Mouse (Mus musculus) hindbrain, embryonic 14.5 days (tissue): ENCODE measurements around the gene Actl10. TPM values are rescaled to one million over a fixed set of nuclear protein-coding genes. Genes with fewer than 3 reads are reported as not detected.

Source experiments
- ATAC-seq: fragments of 200-750 bp; cut with Nextera tagmentation; 2 replicates; pipeline ENCODE4 v1.8.0; 2017; ENCODE audit warnings: moderate number of reproducible peaks, mild to moderate bottlenecking, moderate TSS enrichment, moderate library complexity; ENCODE audit not compliant: low FRiP score
- DNase-seq: peaks from one replicate; pipeline ENCODE4 v3.0.0-alpha.2; 2015; ENCODE audit warnings: low spot score
- H3K27ac ChIP-seq: fragments of 300-500 bp; sonication (generic); 2 replicates; pipeline ENCODE4 v1.5.1; 2014; ENCODE audit warnings: mild to moderate bottlenecking, moderate library complexity
- H3K27me3 ChIP-seq: fragments of 300-500 bp; sonication (generic); 2 replicates; pipeline ENCODE4 v1.6.1; 2014; ENCODE audit warnings: mild to moderate bottlenecking, low read length, mixed read lengths; ENCODE audit not compliant: control insufficient read depth, insufficient read depth
- H3K36me3 ChIP-seq: fragments of 300-500 bp; sonication (generic); replicated peaks from 2 replicates; pipeline ENCODE4 v1.6.1; 2014; ENCODE audit not compliant: control insufficient read depth, insufficient read depth
- H3K4me1 ChIP-seq: fragments of 300-500 bp; sonication (generic); replicated peaks from 2 replicates; pipeline ENCODE4 v1.6.1; 2014; ENCODE audit warnings: antibody characterized with exemption, low read length, mixed read lengths; ENCODE audit not compliant: control insufficient read depth, insufficient read depth
- H3K4me2 ChIP-seq: fragments of 300-500 bp; sonication (generic); replicated peaks from 2 replicates; pipeline ENCODE4 v1.6.1; 2014; ENCODE audit warnings: mild to moderate bottlenecking, moderate library complexity
- H3K4me3 ChIP-seq: fragments of 300-500 bp; sonication (generic); replicated peaks from 2 replicates; pipeline ENCODE4 v1.5.1; 2014; ENCODE audit warnings: mild to moderate bottlenecking, low read length
- H3K9ac ChIP-seq: fragments of 300-500 bp; sonication (generic); 2 replicates; pipeline ENCODE4 v1.6.1; 2014
- H3K9me3 ChIP-seq: fragments of 300-500 bp; sonication (generic); 2 replicates; pipeline ENCODE4 v1.6.1; 2016; ENCODE audit warnings: low read length; ENCODE audit not compliant: control insufficient read depth
- WGBS: fragments of 180-500 bp; shearing (Covaris S2); extraction: QIAGEN DNeasy Blood & Tissue Kit; methylation state at CpG from one replicate; pipeline ENCODE4 v1.1.7; 2014; 5-methylcytosine and 5-hydroxymethylcytosine counted together
- polyA plus RNA-seq: library from polyadenylated mRNA; unstranded; fragments of >200 nt; fragmentation: Nextera tagmentation; extraction: Ambion mirVana; gene quantifications from 2 replicates; pipeline ENCODE4 v1.2.1, GENCODE M21; 2014

Gene Actl10
- polyA plus RNA-seq, 1 experiment from 2014 or later: 0.12 TPM

- H3K9me3 ChIP-seq: no peaks in the 10 kb centered on the region
- peaks cover 76% of the 10 kb centered on the region for H3K36me3 ChIP-seq
- H3K27ac ChIP-seq: no peak overlapping the region
- no peak overlapping the region for H3K4me2 ChIP-seq
- H3K4me1 ChIP-seq: no peaks in the 10 kb centered on the region
- no peak overlapping the region for H3K9ac ChIP-seq
- no peaks in the 10 kb centered on the region for H3K27me3 ChIP-seq
- 80% methylated on average over 3 of the region's 3 CpGs for WGBS
- ATAC-seq (no peak), DNase-seq (no peak)
- H3K4me3 ChIP-seq: no peak overlapping the region
Measured at GRCm38 (mm10) chr2:154526531-154526930, 25.0 kb upstream of the Actl10 start.

DNA sequence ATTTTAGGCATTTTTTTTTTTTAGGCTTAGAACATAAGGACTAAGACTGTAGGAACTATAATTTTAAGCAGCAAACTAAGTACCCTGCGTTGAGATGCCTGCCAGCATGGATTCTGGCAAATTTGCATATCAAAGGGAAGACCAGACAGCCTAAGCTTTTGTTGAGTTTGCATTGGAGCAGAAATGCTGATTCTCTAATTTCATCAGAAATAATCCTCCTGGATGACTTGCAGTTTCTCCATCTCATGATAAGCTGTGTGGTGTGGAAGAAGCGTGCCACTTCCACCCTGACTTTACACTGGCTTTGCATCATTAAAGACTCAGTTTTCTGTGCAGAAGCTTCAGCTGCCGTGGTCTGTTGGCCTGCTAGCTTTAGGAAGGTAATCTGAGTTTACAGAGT lies 18.7 kb upstream of the Actl10 start:
- Histone ChIP-seq H3K9me3 (no peaks in the 10 kb centered on the region), H3K27ac (no peak overlapping the region), H3K27me3 (no peaks in the 10 kb centered on the region), H3K36me3 (peaks cover 79% of the 10 kb centered on the region), H3K9ac (no peak overlapping the region), H3K4me3 (no peak overlapping the region), H3K4me1 (peaks cover 1% of the 10 kb centered on the region), H3K4me2 (no peak overlapping the region)
- DNase-seq (no peak), ATAC-seq (no peak)
- 29% methylated on average over 3 of the region's 3 CpGs for WGBS

DNA sequence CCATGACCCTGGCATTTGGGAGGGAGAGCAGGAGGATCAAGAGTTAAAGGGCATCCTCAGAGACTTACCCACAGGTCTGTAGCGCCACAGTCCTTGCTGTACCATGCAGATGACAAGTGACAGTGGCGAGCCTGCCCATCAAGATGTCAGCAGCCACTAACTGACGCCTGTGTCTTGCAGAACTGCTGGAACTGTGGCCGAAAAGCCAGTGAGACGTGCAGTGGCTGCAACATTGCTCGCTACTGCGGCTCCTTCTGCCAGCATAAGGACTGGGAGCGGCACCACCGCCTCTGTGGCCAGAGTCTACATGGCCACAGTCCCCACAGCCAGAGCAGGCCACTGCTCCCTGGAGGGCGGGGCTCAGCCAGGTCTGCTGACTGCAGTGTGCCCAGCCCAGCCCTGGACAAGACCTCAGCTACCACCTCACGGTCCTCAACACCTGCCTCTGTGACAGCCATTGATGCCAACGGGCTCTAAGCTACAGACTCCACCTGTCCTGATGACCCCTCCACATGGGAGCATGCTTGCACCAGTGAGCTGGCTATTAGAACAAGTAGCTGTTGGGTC lies 16.8 kb upstream of the Actl10 start:
- 95% methylated on average over 12 of the region's 12 CpGs for WGBS
- Histone ChIP-seq H3K27ac (no peak overlapping the region), H3K4me3 (no peak overlapping the region), H3K4me1 (peaks cover 12% of the 10 kb centered on the region), H3K36me3 (peaks cover 61% of the 10 kb centered on the region), H3K9me3 (no peaks in the 10 kb centered on the region), H3K4me2 (no peak overlapping the region), H3K9ac (no peak overlapping the region), H3K27me3 (no peaks in the 10 kb centered on the region)
- DNase-seq: no peak
- ATAC-seq: no peak

DNA sequence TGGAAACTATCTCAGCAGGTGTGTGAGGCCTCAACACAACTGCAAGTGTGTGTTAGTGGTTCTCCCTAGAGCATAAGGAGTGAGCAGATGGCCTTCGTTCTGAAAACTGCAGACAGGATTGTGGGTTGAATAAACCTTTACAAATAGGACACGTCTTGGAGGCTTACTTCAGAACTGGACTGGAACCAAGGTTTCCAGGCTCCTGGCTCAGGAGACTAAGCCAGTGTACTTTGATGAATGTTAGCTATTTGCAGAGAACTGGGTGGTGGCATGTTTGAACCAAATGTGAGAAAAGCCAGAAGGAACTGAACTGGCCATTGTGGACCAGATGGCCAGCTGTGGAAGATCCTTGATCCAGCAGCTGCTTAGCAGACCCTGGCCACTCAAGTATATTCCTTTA lies 13.3 kb upstream of the Actl10 start:
- H3K9ac ChIP-seq: 0 out of 2 replicates have a peak overlapping the region, but pooled peaks have one; percentile 31
- ATAC-seq (no peak), DNase-seq (no peak)
- no peaks in the 10 kb centered on the region for H3K27me3 ChIP-seq
- H3K27ac ChIP-seq: peak overlapping the region; percentile 49
- H3K4me3 ChIP-seq: no peak overlapping the region
- H3K4me1 ChIP-seq: peaks cover 12% of the 10 kb centered on the region
- no peaks in the 10 kb centered on the region for H3K9me3 ChIP-seq
- WGBS: 50% methylated on average over 2 of the region's 2 CpGs
- H3K4me2 ChIP-seq: no peak overlapping the region
- H3K36me3 ChIP-seq: peaks cover 38% of the 10 kb centered on the region

DNA sequence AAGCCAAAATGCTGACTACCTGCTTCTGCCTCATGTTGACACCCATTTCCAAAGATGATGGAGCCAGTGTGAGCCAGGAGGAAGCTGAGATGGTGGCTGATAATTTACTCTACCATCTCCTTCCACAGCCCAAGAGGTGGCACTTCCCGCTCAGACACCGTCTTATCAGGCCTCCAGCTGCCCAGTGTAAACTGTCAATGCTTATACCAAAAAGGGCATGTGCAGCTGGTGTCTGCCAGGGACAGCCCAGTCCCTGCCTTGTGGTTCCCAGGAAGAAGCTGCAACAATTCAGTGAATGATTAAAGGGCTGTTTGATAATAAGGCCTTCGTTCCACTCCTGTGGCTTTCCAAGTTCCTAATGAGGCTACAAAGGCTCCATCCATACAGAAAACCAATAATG lies 12.9 kb upstream of the Actl10 start:
- Histone ChIP-seq H3K36me3 (peaks cover 34% of the 10 kb centered on the region), H3K27me3 (no peaks in the 10 kb centered on the region), H3K9me3 (no peaks in the 10 kb centered on the region), H3K4me1 (peaks cover 12% of the 10 kb centered on the region), H3K9ac (0 out of 2 replicates have a peak overlapping the region, but pooled peaks have one; percentile 31), H3K4me2 (no peak overlapping the region), H3K27ac (peak overlapping the region; percentile 49), H3K4me3 (no peak overlapping the region)
- no peak for ATAC-seq
- no peak for DNase-seq
- 34% methylated on average over 3 of the region's 3 CpGs for WGBS

DNA sequence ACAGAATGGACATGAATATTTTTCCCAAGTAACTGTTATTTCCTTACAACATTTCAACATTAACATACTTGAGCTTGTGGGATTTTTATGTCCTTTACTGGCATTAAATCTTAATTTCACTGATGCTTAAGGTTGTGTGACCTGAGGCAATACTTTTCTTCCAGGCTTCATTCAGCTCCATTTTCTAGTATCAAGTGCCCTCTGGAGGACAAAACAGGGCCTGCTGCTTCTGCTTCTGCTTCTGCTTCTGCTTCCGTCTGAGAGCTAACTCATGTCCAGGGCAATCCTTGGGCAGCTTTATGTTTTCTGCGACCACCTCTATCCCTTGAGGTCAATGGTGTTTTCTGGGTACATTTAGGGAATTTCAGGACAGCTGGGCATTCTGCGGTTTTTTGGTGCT lies 11.9 kb upstream of the Actl10 start:
- no peak overlapping the region for H3K4me3 ChIP-seq
- peaks cover 12% of the 10 kb centered on the region for H3K4me1 ChIP-seq
- peaks cover 25% of the 10 kb centered on the region for H3K36me3 ChIP-seq
- H3K4me2 ChIP-seq: no peak overlapping the region
- no peak overlapping the region for H3K9ac ChIP-seq
- H3K9me3 ChIP-seq: no peaks in the 10 kb centered on the region
- H3K27me3 ChIP-seq: no peaks in the 10 kb centered on the region
- H3K27ac ChIP-seq: no peak overlapping the region
- ATAC-seq: no peak
- DNase-seq: peak; percentile 66
- 72% methylated on average over 3 of the region's 3 CpGs for WGBS

DNA sequence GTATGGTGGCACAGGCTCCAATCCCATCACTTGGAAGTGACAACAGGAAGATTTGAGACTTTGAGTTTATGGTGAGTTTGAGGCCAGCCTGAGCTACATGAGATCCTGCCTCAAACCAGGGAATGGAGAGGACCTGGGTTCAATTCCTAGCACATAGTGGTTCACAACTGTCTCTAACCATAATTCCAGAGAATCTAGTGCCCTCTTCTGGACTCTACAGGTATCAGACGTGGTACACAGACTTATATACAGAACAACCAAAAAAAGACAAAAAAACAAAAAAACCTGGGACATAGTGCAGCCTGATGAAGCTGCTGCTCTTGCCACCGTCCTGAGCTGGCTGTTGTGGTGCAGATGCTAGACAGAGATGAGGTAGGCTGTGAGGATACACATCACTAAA lies 9.9 kb upstream of the Actl10 start:
- Histone ChIP-seq H3K27me3 (no peaks in the 10 kb centered on the region), H3K9me3 (no peaks in the 10 kb centered on the region), H3K4me3 (no peak overlapping the region), H3K9ac (no peak overlapping the region), H3K27ac (no peak overlapping the region), H3K4me1 (peaks cover 12% of the 10 kb centered on the region), H3K36me3 (peaks cover 6% of the 10 kb centered on the region), H3K4me2 (no peak overlapping the region)
- no peak for ATAC-seq
- no peak for DNase-seq
- 80% methylated on average over 2 of the region's 2 CpGs for WGBS

DNA sequence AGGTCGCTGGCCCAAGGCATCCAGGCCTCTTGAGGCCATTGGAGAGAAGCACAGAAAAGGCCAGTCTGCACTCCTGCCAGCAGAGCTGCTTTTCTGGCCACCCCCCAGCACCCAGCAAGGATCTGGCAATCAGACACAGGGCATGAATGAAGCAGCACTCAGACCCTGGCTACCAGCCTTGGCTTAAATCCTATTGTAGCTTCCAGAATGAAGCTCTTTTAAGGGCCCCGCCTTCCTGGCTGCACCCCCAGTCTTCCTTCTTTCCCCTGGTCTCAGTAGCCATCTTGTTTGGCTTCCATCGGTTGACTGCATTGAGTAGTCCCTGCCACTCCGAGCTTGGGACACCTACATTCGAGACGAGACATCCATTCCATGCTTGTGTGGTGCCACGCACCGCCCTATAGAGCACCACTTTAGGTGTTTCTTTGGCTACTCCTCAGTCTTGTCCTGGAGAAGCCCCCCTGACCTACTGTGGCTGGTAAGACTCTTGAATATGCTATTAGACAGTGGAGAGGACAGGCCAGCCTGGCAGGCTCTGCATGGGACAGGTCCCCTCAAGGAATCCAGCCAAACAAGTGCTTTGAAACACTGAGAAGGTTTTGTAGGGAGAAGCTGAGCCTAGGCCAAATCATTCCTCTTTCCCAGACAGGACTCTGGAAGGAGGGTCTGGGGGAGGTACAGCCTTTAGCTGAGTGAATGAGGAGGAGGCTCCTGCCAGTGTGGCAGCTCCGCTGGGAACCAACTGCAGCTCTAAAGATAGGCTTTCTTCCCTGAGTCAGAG lies 7.8 kb upstream of the Actl10 start:
- Histone ChIP-seq H3K27ac (peak overlapping the region; percentile 75), H3K4me2 (no peak overlapping the region), H3K4me1 (peaks cover 2% of the 10 kb centered on the region; the same call in 1 of the 2 replicates), H3K36me3 (no peaks in the 10 kb centered on the region), H3K4me3 (no peak overlapping the region), H3K9ac (no peak overlapping the region), H3K27me3 (no peaks in the 10 kb centered on the region), H3K9me3 (no peaks in the 10 kb centered on the region)
- DNase-seq (peak; percentile 63), ATAC-seq (peak; percentile 73; the same call in 1 of the 2 replicates)
- WGBS: 85% methylated on average over 9 of the region's 9 CpGs

- Histone ChIP-seq H3K4me1 (peaks cover 12% of the 10 kb centered on the region), H3K4me3 (no peak within 1 kb of the TSS), H3K36me3 (no peaks in the 10 kb centered on the region), H3K27ac (no peak within 1 kb of the TSS), H3K4me2 (no peak within 1 kb of the TSS), H3K9ac (no peak within 1 kb of the TSS), H3K27me3 (0 out of 2 replicates have a peak, but pooled peaks cover 9% of the 10 kb centered on the region), H3K9me3 (no peaks in the 10 kb centered on the region)
- WGBS: 94% methylated on average over 10 of the region's 10 CpGs
- ATAC-seq (no peak), DNase-seq (no peak)
Measured at GRCm38 (mm10) chr2:154546711-154547110, 4.9 kb upstream of the Actl10 start, which contains the start of gene 1700003F12Rik. 1700003F12Rik (plus strand) TSS chr2:154547085.
